Mouse (Mus musculus): Measurements from ENCODE around the gene Cpa1.

- TF ChIP-seq CTCF (IDR thresholded peaks at IDR 0.05; ENCODE audit: extremely low read depth, insufficient read depth, insufficient read length, insufficient replicate concordance) (no peak), POLR2A (IDR thresholded peaks at IDR 0.05; ENCODE audit: low read depth, low read length) (no peak)
Measured at GRCm38 (mm10) chr6:30620591-30620990, 18.4 kb upstream of the Cpa1 start.
